19 mouse cellular contexts compared by ENCODE assay signal in the genomic region with DNA sequence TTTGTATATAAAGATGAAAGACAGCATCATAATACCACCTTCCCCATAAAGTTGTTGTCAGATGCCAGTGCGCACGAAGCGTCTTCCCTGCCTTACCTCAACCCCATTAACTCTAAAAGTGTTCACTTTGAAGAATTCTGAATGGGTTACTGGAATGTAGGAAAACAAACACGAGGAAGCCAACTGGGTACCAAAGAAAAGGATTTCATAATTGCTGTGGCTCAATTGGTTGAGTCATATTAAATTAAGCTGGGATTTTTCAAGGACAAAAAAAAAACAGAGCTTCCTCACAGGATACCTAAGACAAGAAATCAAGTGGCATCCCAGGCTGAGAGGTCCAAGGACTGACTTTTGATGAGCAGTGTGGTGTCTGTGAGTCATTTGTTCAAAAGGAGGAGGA.
DNase-seq lines count a peak whose midpoint lies in the region; ATAC-seq lines count a peak whose summit lies in the region.
"Had no signal": no experiment of that assay in that cellular context is flagged by ENCODE, and none has a peak within 500 bp of the region (broad histone marks: within the 10 kb centered on the region; RNA-seq: fewer than 3 reads in every experiment).

No protein-coding gene starts in this region.

- H3K27me3 ChIP-seq in heart, embryonic 10.5 days (ENCODE audit: insufficient read depth, poor library complexity, severe bottlenecking): no peaks in the 10 kb centered on the region
- no peaks in the 10 kb centered on the region for H3K27me3 ChIP-seq in kidney, embryonic 15.5 days
- H3K27me3 ChIP-seq in neural tube, embryonic 13.5 days: peaks cover 7% of the 10 kb centered on the region; the same call in 1 of the 2 replicates
- H3K27me3 ChIP-seq in neural tube, embryonic 15.5 days (replicated peaks): 0 out of 2 replicates have a peak, but pooled peaks cover 3% of the 10 kb centered on the region
- H3K27me3 ChIP-seq: heart, embryonic 15.5 days had no signal

- WGBS in heart, embryonic 10.5 days: 88% methylated on average over 4 of the region's 4 CpGs
- 93% methylated on average over 4 of the region's 4 CpGs for WGBS in kidney, embryonic 15.5 days
- WGBS in neural tube, embryonic 13.5 days: 86% methylated on average over 4 of the region's 4 CpGs
- 87% methylated on average over 4 of the region's 4 CpGs for WGBS in neural tube, embryonic 15.5 days

- H3K4me3 ChIP-seq in heart, embryonic 10.5 days: no peak overlapping the region
- H3K4me3 ChIP-seq in kidney, embryonic 15.5 days (replicated peaks): peak overlapping the region; percentile 72
- H3K4me3 ChIP-seq in neural tube, embryonic 13.5 days: no peak overlapping the region
- H3K4me3 ChIP-seq in neural tube, embryonic 15.5 days (replicated peaks): no peak overlapping the region
- H3K4me3 ChIP-seq: erythroblast, embryonic 14.5 days had no signal

- peaks cover 12% of the 10 kb centered on the region for H3K36me3 ChIP-seq in heart, embryonic 10.5 days
- peaks cover 10% of the 10 kb centered on the region for H3K36me3 ChIP-seq in kidney, embryonic 15.5 days
- H3K36me3 ChIP-seq in neural tube, embryonic 13.5 days: peaks cover 6% of the 10 kb centered on the region
- no peaks in the 10 kb centered on the region for H3K36me3 ChIP-seq in neural tube, embryonic 15.5 days

- ATAC-seq in kidney, embryonic 15.5 days (replicated peaks; ENCODE audit: low FRiP score): no peak
- ATAC-seq in neural tube, embryonic 13.5 days (ENCODE audit: low read depth): no peak
- no peak for ATAC-seq in neural tube, embryonic 15.5 days (ENCODE audit: low FRiP score)
- no peak for ATAC-seq in monocyte, adult 5-6 weeks (replicated peaks; ENCODE audit: insufficient number of reproducible peaks, low FRiP score, low TSS enrichment, poor library complexity, severe bottlenecking)
- ATAC-seq: forebrain, postnatal 0 days; hindbrain, postnatal 0 days had no signal

- H3K4me1 ChIP-seq in heart, embryonic 10.5 days: peaks cover 78% of the 10 kb centered on the region
- H3K4me1 ChIP-seq in kidney, embryonic 15.5 days: peaks cover 66% of the 10 kb centered on the region
- peaks cover 43% of the 10 kb centered on the region for H3K4me1 ChIP-seq in neural tube, embryonic 13.5 days (replicated peaks)
- H3K4me1 ChIP-seq in neural tube, embryonic 15.5 days: peaks cover 44% of the 10 kb centered on the region

- H3K27ac ChIP-seq in heart, embryonic 10.5 days: no peak overlapping the region; the same call in 1 of the 2 replicates
- H3K27ac ChIP-seq in kidney, embryonic 15.5 days: no peak overlapping the region
- H3K27ac ChIP-seq in neural tube, embryonic 13.5 days (replicated peaks): no peak overlapping the region
- H3K27ac ChIP-seq in neural tube, embryonic 15.5 days (replicated peaks): no peak overlapping the region
- H3K27ac ChIP-seq: embryonic facial prominence, embryonic 10.5 days; hindbrain, postnatal 0 days had no signal

- intact Hi-C loops in left cerebral cortex, postnatal 25 days (cut with DNase I): loop anchor here (5.0 kb wide), 1 partner anchor 44 kb away; no protein-coding TSS in a partner anchor

- H3K9me3 ChIP-seq in heart, embryonic 10.5 days: no peaks in the 10 kb centered on the region
- H3K9me3 ChIP-seq in kidney, embryonic 15.5 days (replicated peaks): no peaks in the 10 kb centered on the region
- peaks cover 3% of the 10 kb centered on the region; the same call in 1 of the 2 replicates for H3K9me3 ChIP-seq in neural tube, embryonic 13.5 days
- no peaks in the 10 kb centered on the region for H3K9me3 ChIP-seq in neural tube, embryonic 15.5 days (replicated peaks)
- H3K9me3 ChIP-seq: heart, embryonic 15.5 days had no signal

- no peak overlapping the region for H3K9ac ChIP-seq in kidney, embryonic 15.5 days
- no peak overlapping the region for H3K9ac ChIP-seq in neural tube, embryonic 13.5 days
- no peak overlapping the region for H3K9ac ChIP-seq in neural tube, embryonic 15.5 days (replicated peaks)
- H3K9ac ChIP-seq: forebrain, postnatal 0 days had no signal

- peak overlapping the region; percentile 84 for H3K4me2 ChIP-seq in kidney, embryonic 15.5 days
- peak overlapping the region; percentile 83 for H3K4me2 ChIP-seq in neural tube, embryonic 13.5 days
- no peak overlapping the region for H3K4me2 ChIP-seq in neural tube, embryonic 15.5 days
- H3K4me2 ChIP-seq: midbrain, embryonic 11.5 days had no signal

- peak; percentile 58 for DNase-seq in heart, adult 11 months
- no peak for DNase-seq in heart, embryonic 10.5 days (ENCODE audit: low spot score)
- no peak for DNase-seq in kidney, adult 9 months
- no peak for DNase-seq in left cerebral cortex, postnatal 25 days (ENCODE audit: low spot score in 2 of 2)
- DNase-seq: cerebellum, adult 11 months; cerebellum, postnatal 36 days; forebrain, postnatal 0 days; lung, postnatal 36 days; right cerebral cortex, postnatal 14 days; thymus, postnatal 36 days had no signal
